Mouse (Mus musculus): Measurements from ENCODE around the gene Znhit3.

- TF ChIP-seq CTCF (IDR thresholded peaks at IDR 0.05; ENCODE audit: borderline replicate concordance, insufficient read depth, low read depth, low read length) (no peak), POLR2A (IDR thresholded peaks at IDR 0.05; ENCODE audit: borderline replicate concordance, insufficient read depth, low read length) (no peak)
These were observed 44.6 kb downstream of the Znhit3 start for GRCm38 (mm10) chr11:84871548-84872069.

Data from cerebellum, adult 2 months (tissue).